Mouse (Mus musculus) mesoderm, embryonic 11.5 days (tissue): ENCODE results near the gene Hagh.

Source experiments
- DNase-seq: peaks from one replicate; pipeline ENCODE4 v3.0.0-alpha.2; 2012; ENCODE audit warnings: low read depth, low spot score

The Hagh gene

DNA sequence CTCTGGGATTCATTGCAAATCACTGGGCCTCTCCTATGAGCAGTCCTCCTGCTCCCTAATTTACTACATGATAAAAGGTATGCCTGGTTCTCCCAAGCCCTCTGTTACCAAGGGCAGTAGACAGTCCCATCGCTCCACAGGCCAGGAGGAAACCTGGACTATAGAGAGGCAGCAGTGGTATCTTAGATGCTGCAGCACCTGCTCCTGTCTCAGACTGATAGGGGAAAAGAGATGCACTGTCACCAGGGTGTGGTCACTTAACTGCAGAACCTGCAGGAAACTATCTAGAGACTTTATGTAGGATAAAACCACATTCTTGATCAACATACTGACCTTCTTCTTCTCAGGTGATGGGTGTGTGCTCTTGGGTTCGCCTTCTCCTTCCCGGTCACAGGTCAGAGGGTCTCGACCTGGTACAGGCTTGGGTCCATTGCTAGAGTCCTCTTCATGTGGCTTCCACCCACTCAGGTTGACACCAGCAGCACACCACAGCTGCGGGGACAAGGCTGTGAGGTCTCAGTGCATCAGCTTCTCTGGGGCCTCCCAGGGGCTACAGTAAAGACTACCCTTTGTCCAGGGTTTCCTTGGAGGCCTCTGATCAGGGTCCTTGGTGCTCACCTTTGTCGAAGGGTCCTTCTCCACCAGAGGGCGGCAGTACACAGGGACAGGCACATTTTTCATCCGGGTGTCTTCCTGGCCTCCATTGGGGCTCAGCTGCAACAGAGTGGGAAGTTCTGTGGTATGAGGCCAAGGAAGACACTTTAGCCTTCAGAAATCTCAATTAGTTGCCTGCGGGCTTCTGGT lies 62.9 kb downstream of the Hagh start:
- peak; percentile 40 for DNase-seq

DNA sequence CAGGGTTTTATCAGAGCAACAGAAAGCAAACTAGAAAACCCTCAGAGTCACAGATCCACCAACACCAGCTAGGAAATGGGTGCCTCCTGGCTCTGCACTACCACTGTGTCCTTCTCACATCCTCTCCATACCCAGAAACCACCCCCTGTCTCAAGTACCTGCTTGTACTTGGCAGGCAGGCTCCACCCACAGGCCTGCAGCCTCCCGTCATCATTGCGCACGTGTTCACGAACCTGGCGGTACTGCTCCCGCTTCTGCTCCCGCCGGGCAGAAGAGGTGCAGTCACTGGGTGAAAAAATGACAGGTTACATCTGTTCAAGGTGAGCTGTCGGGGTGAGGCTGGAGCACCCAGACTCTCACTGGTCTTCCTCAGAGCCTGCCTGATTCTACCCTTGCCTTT lies 63.8 kb downstream of the Hagh start:
- no peak for DNase-seq

DNA sequence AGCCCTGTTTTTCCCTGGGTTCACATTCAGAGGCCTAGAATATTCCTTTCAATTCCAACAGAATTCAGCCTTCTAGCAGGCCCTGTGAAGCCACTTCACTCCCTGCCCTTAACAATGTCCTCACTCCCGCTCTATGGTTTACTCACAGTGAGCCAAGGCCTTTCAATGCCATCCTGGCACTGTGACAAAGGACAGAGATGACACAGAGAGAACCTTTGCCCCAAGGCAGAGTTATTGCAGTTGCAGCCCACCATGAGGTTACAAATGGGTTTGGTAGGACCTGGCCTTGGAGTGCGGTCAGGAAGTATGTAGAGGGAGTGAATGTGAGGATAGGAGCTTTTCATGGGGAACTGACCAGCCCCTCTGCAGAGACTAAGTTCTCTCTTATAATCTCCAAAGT lies 67.6 kb downstream of the Hagh start:
- DNase-seq: no peak

DNA sequence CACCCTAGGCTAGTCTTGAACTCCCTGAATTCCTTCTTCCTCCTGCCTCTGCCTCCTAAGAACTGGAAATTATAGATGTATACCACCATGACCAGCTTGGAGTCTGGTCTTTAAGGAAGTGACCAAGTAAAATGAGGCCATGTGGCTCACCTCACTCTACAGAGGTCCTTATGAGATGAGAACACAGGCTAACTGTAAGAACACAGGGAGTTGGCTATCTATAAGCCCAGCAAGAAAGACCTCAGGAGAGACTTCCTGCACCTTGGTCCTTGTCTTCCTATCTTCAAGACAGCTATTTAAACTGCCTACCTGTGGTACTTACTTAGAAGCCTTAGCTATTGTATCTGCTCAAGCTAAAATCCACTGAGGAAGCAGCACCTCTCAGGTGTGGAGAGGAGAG lies 74.0 kb downstream of the Hagh start:
- no peak for DNase-seq
